Mouse (Mus musculus) WW6 (cell line): Measurements from ENCODE around the gene Cdca5.
"Not testable (repeated sequence)": the region's sequence is repeated elsewhere in the genome, so short reads cannot be mapped to it uniquely, and the experiment has no call there.

Experiments
- DNase-seq: peaks from one replicate; pipeline ENCODE4 v3.0.0-alpha.2; 2013; ENCODE audit warnings: low read depth, low spot score

Gene Cdca5

GRCm38 (mm10) chr19:6104476-6104875 lies 19.7 kb downstream of the Cdca5 start:
- no peak for DNase-seq

GRCm38 (mm10) chr19:6105586-6105985 lies 20.8 kb downstream of the Cdca5 start, which contains the start of gene Naaladl1:
Naaladl1 (plus strand) TSS chr19:6105782.
- DNase-seq, result no peak

GRCm38 (mm10) chr19:6113116-6113515 lies 28.3 kb downstream of the Cdca5 start:
- DNase-seq, result no peak

GRCm38 (mm10) chr19:6116113-6116850 lies 31.5 kb downstream of the Cdca5 start:
- DNase-seq, result no peak

GRCm38 (mm10) chr19:6117346-6117985 lies 32.7 kb downstream of the Cdca5 start:
- DNase-seq, result no peak

GRCm38 (mm10) chr19:6117986-6118676 lies 33.3 kb downstream of the Cdca5 start, which contains the start of gene Sac3d1:
Sac3d1 (minus strand) TSS chr19:6118650.
- DNase-seq, result peak; percentile 82

- no peak for DNase-seq
Measured at GRCm38 (mm10) chr19:6118677-6119185, 33.9 kb downstream of the Cdca5 start.

- no peak for DNase-seq
Measured at GRCm38 (mm10) chr19:6121761-6122160, 37.0 kb downstream of the Cdca5 start.

GRCm38 (mm10) chr19:6123330-6123729 lies 38.5 kb downstream of the Cdca5 start:
- DNase-seq, result no peak

- no peak for DNase-seq
Measured at GRCm38 (mm10) chr19:6124898-6125297, 40.1 kb downstream of the Cdca5 start.

- peak; percentile 34 for DNase-seq
Measured at GRCm38 (mm10) chr19:6126289-6126688, 41.5 kb downstream of the Cdca5 start.

GRCm38 (mm10) chr19:6126789-6127580 lies 42.2 kb downstream of the Cdca5 start:
- DNase-seq, result no peak

- DNase-seq, result peak; percentile 90
Measured at GRCm38 (mm10) chr19:6127760-6128341, 43.1 kb downstream of the Cdca5 start, which contains the start of gene Snx15. Snx15 (minus strand) TSS chr19:6128304.

- not testable (repeated sequence) for DNase-seq
Measured at GRCm38 (mm10) chr19:6130414-6131128, 45.8 kb downstream of the Cdca5 start.

- DNase-seq, result no peak
Measured at GRCm38 (mm10) chr19:6132171-6132827, 47.5 kb downstream of the Cdca5 start.

GRCm38 (mm10) chr19:6133197-6133596 lies 48.4 kb downstream of the Cdca5 start:
- not testable (repeated sequence) for DNase-seq

GRCm38 (mm10) chr19:6136397-6136796 lies 51.6 kb downstream of the Cdca5 start:
- DNase-seq, result no peak

- no peak for DNase-seq
Measured at GRCm38 (mm10) chr19:6139701-6140100, 54.9 kb downstream of the Cdca5 start.

- DNase-seq, result no peak
Measured at GRCm38 (mm10) chr19:6140374-6140677, 55.5 kb downstream of the Cdca5 start.
